Mouse (Mus musculus): ENCODE measurements around the gene Gm6337. TPM values are rescaled to one million over a fixed set of nuclear protein-coding genes. Genes with fewer than 3 reads are reported as not detected.
"Not testable (repeated sequence)": the region's sequence is repeated elsewhere in the genome, so short reads cannot be mapped to it uniquely, and the experiment has no call there.

The Gm6337 gene
- not detected for total RNA-seq (2018; cell fraction: chromatin; rRNA removed)
- total RNA-seq (2018; cell fraction: cytosol; rRNA removed) = not detected
- not detected for total RNA-seq (2018; cell fraction: nucleus; rRNA removed)
- polyA plus RNA-seq (2018) = not detected in 3 replicates

DNA sequence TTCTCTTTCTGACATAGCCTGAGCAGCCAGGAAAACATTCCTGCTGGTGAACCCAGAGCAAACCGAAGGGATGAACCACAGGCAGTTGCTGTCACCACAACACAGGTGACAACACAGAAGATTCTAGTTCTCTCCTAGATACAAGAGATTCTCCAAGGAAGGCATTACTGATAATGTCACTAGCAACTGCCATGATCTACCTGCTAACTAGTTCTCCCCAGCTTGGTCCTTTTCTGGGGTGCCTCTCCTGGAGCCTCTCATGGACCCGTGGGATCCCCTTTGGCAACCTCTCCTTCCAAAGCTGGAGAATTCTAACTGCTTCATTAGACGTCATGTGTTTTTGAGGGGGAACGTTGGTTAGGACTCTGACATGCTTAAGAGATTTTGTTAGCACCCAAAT is at the start of gene Gm6337:
Gene Gm6337 (minus strand): TSS at position 101 of the 400 bp plus-strand sequence.
- H3K36me3 ChIP-seq (ENCODE audit: inconsistent target); H3K27ac ChIP-seq; H3K79me2 ChIP-seq (ENCODE audit: inconsistent target); H3K4me3 ChIP-seq (ENCODE audit: inconsistent target): not testable (repeated sequence)
- WGBS (ENCODE audit: missing documents) = no CpG with 5 or more reads among the region's 4 CpGs

DNA sequence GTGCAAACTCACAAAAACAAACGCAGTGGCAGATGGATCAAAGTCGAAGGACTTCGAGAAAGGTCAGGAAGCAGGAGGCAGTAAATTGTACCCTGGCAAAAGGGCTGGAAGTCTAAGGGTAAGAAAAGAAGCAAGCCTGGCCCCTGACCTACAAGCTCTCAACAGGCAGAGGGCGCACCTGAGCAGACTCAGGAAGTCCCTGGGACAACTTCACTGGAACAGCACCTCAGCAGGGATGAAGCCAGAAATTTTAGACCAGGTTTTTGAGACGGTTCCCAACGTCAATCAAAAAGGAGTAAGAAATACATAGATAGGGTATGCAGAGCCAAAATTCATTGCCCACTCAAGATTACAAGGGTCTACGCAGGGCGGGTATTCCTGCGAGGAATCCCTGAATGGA is 49.4 kb upstream of the Gm6337 start:
- not testable (repeated sequence) for H3K79me2 ChIP-seq (ENCODE audit: inconsistent target); H3K36me3 ChIP-seq (ENCODE audit: inconsistent target); H3K4me3 ChIP-seq (ENCODE audit: inconsistent target); H3K27ac ChIP-seq
- WGBS (ENCODE audit: missing documents) = 14% methylated on average over 7 of the region's 9 CpGs

DNA sequence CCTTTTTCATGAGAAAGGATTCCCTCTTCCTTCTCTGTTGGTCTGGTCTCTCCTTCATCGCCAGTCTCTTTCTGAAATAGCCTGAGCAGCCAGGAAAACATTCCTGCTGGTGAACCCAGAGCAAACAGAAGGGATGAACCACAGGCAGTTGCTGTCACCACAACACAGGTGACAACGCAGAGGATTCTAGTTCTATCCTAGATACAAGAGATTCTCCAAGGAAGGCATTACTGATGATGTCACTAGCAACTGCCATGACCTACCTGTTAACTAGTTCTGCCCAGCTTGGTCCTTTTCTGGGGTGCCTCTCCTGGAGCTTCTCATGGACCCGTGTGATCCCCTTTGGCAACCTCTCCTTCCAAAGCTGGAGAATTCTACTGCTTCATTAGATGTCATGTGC is 35.8 kb upstream of the Gm6337 start, which contains the start of gene Gm8206:
Gene Gm8206 (minus strand): TSS at position 101 of the 400 bp plus-strand sequence.
- not testable (repeated sequence) for H3K27ac ChIP-seq; H3K79me2 ChIP-seq (ENCODE audit: inconsistent target); H3K36me3 ChIP-seq (ENCODE audit: inconsistent target); H3K4me3 ChIP-seq (ENCODE audit: inconsistent target)
- WGBS (ENCODE audit: missing documents) = no CpG with 5 or more reads among the region's 3 CpGs

Other genes with a start within 250 kb of the Gm6337 start
- gene Gm3424, start 227.9 kb downstream of the Gm6337 start, polyA plus RNA-seq (2018) = not detected in 3 replicates
- gene Gm8237, start 177.9 kb downstream of the Gm6337 start, polyA plus RNA-seq (2018) = not detected in 3 replicates
- not detected in 3 replicates for gene Gm3248, start 96.5 kb downstream of the Gm6337 start, polyA plus RNA-seq (2018)
- gene Gm3453, start 79.1 kb downstream of the Gm6337 start, polyA plus RNA-seq (2018) = not detected in 3 replicates
- gene Gm8206, start 35.7 kb upstream of the Gm6337 start, polyA plus RNA-seq (2018) = not detected in 3 replicates
- gene Gm3468, start 50.4 kb upstream of the Gm6337 start, polyA plus RNA-seq (2018) = not detected in 3 replicates
- gene Gm3476, start 67.5 kb upstream of the Gm6337 start, polyA plus RNA-seq (2018) = not detected in 3 replicates
- not detected in 3 replicates for gene Gm21560, start 161.0 kb upstream of the Gm6337 start, polyA plus RNA-seq (2018)
- gene Gm3411, start 229.0 kb upstream of the Gm6337 start, polyA plus RNA-seq (2018) = not detected in 3 replicates
- not detected in 3 replicates for gene Gm21103, start 246.6 kb upstream of the Gm6337 start, polyA plus RNA-seq (2018)